ENCODE assay signal across 8 mouse cellular contexts in genomic region chr8:44980030-44980429, GRCm38 (mm10). TPM values are rescaled to one million over a fixed set of nuclear protein-coding genes. Genes with fewer than 3 reads are reported as not detected.
DNase-seq lines count a peak whose midpoint lies in the region; ATAC-seq and TF ChIP-seq lines count a peak whose summit lies in the region.

No protein-coding gene starts in this region.

- no peaks in the 10 kb centered on the region for H3K36me3 ChIP-seq in embryonic facial prominence, embryonic 11.5 days (replicated peaks; ENCODE audit: control insufficient read depth, insufficient read depth, low read depth, low read length)
- no peaks in the 10 kb centered on the region; the same call in 1 of the 2 replicates for H3K36me3 ChIP-seq in intestine, postnatal 0 days (ENCODE audit: control insufficient read depth, insufficient read depth)
- no peaks in the 10 kb centered on the region for H3K36me3 ChIP-seq in limb, embryonic 11.5 days (ENCODE audit: control insufficient read depth, insufficient read depth, low read length)
- H3K36me3 ChIP-seq in neural tube, embryonic 15.5 days, result no peaks in the 10 kb centered on the region

- TF ChIP-seq CTCF in intestine, postnatal 0 days (IDR thresholded peaks at IDR 0.05; ENCODE audit: low read depth), result no peak

- 40% methylated on average over 12 of the region's 12 CpGs for WGBS in embryonic facial prominence, embryonic 11.5 days
- 35% methylated on average over 12 of the region's 12 CpGs for WGBS in intestine, postnatal 0 days
- WGBS in limb, embryonic 11.5 days, result 60% methylated on average over 12 of the region's 12 CpGs
- WGBS in neural tube, embryonic 15.5 days, result 54% methylated on average over 12 of the region's 12 CpGs

- peak; percentile 39 for DNase-seq in R1 (ENCODE audit: low read depth, low spot score)
- peak; percentile 44 for DNase-seq in embryonic facial prominence, embryonic 11.5 days (ENCODE audit: low spot score)
- peak; percentile 60 for DNase-seq in heart, adult 8-10 months (ENCODE audit: low spot score)
- DNase-seq in limb, embryonic 11.5 days (ENCODE audit: low spot score), result no peak
- no peak for DNase-seq in c-Kit-positive CD71-positive TER-119-positive erythroid progenitor cells, embryonic 14.5 days (ENCODE audit: low spot score)
- DNase-seq in spleen, adult 12 weeks (ENCODE audit: low spot score), result no peak

- H3K9ac ChIP-seq in embryonic facial prominence, embryonic 11.5 days (replicated peaks; ENCODE audit: low read length), result no peak overlapping the region
- H3K9ac ChIP-seq in intestine, postnatal 0 days (ENCODE audit: low read depth, low read length), result no peak overlapping the region
- no peak overlapping the region for H3K9ac ChIP-seq in limb, embryonic 11.5 days (ENCODE audit: low read length)
- no peak overlapping the region for H3K9ac ChIP-seq in neural tube, embryonic 15.5 days (replicated peaks)

- no peak for ATAC-seq in embryonic facial prominence, embryonic 11.5 days (replicated peaks; ENCODE audit: insufficient number of reproducible peaks, low FRiP score, low TSS enrichment, low read depth)
- no peak; the same call in 1 of the 2 replicates for ATAC-seq in intestine, postnatal 0 days
- ATAC-seq in limb, embryonic 11.5 days (ENCODE audit: insufficient number of reproducible peaks, low FRiP score, low TSS enrichment, low read depth), result peak; percentile 57; the same call in 1 of the 2 replicates
- ATAC-seq in neural tube, embryonic 15.5 days (ENCODE audit: low FRiP score), result peak; percentile 85; the same call in 1 of the 2 replicates

- no peaks in the 10 kb centered on the region for H3K4me1 ChIP-seq in embryonic facial prominence, embryonic 11.5 days (ENCODE audit: control insufficient read depth, insufficient read depth, low read length)
- peaks cover 18% of the 10 kb centered on the region for H3K4me1 ChIP-seq in intestine, postnatal 0 days (replicated peaks; ENCODE audit: control insufficient read depth, insufficient read depth, low read length)
- H3K4me1 ChIP-seq in limb, embryonic 11.5 days (ENCODE audit: control insufficient read depth, insufficient read depth, low read length), result peaks cover 10% of the 10 kb centered on the region; the same call in 1 of the 2 replicates
- peaks cover 8% of the 10 kb centered on the region for H3K4me1 ChIP-seq in neural tube, embryonic 15.5 days

- H3K9me3 ChIP-seq in embryonic facial prominence, embryonic 11.5 days (replicated peaks; ENCODE audit: control insufficient read depth, low read length), result no peaks in the 10 kb centered on the region
- H3K9me3 ChIP-seq in intestine, postnatal 0 days (ENCODE audit: control insufficient read depth), result no peaks in the 10 kb centered on the region
- no peaks in the 10 kb centered on the region for H3K9me3 ChIP-seq in limb, embryonic 11.5 days (ENCODE audit: control insufficient read depth, low read length)
- H3K9me3 ChIP-seq in neural tube, embryonic 15.5 days (replicated peaks), result no peaks in the 10 kb centered on the region

- H3K4me2 ChIP-seq in embryonic facial prominence, embryonic 11.5 days (ENCODE audit: low read depth, low read length), result no peak overlapping the region
- peak overlapping the region; percentile 40 for H3K4me2 ChIP-seq in intestine, postnatal 0 days (replicated peaks; ENCODE audit: low read depth)
- H3K4me2 ChIP-seq in limb, embryonic 11.5 days (ENCODE audit: low read depth, severe bottlenecking), result no peak overlapping the region
- no peak overlapping the region for H3K4me2 ChIP-seq in neural tube, embryonic 15.5 days

- no peak overlapping the region for H3K4me3 ChIP-seq in embryonic facial prominence, embryonic 11.5 days (ENCODE audit: low read depth, low read length)
- H3K4me3 ChIP-seq in intestine, postnatal 0 days (ENCODE audit: low read depth, low read length), result no peak overlapping the region
- H3K4me3 ChIP-seq in limb, embryonic 11.5 days (ENCODE audit: low read depth, low read length), result no peak overlapping the region
- no peak overlapping the region for H3K4me3 ChIP-seq in neural tube, embryonic 15.5 days (replicated peaks)

- no peaks in the 10 kb centered on the region for H3K27me3 ChIP-seq in embryonic facial prominence, embryonic 11.5 days (ENCODE audit: control insufficient read depth, insufficient read depth, low read length)
- no peaks in the 10 kb centered on the region for H3K27me3 ChIP-seq in intestine, postnatal 0 days (replicated peaks; ENCODE audit: control insufficient read depth, insufficient read depth, low read length)
- no peaks in the 10 kb centered on the region for H3K27me3 ChIP-seq in limb, embryonic 11.5 days (ENCODE audit: control insufficient read depth, insufficient read depth, low read length)
- H3K27me3 ChIP-seq in neural tube, embryonic 15.5 days (replicated peaks), result no peaks in the 10 kb centered on the region

- no peak overlapping the region for H3K27ac ChIP-seq in embryonic facial prominence, embryonic 11.5 days (replicated peaks; ENCODE audit: low read depth, low read length)
- peak overlapping the region; percentile 29; the same call in 1 of the 2 replicates for H3K27ac ChIP-seq in intestine, postnatal 0 days (ENCODE audit: low read depth, low read length)
- no peak overlapping the region for H3K27ac ChIP-seq in limb, embryonic 11.5 days (replicated peaks; ENCODE audit: low read depth, low read length)
- peak overlapping the region; percentile 42; the same call in 1 of the 2 replicates for H3K27ac ChIP-seq in neural tube, embryonic 15.5 days (replicated peaks)

RNA-seq across cellular contexts. Expression of gene Fat1, which starts 44.8 kb away (rescaled TPM):
- 34.4 and 37.7 TPM in 2 replicates for polyA plus RNA-seq in embryonic facial prominence, embryonic 11.5 days (2014; fragmentation: Nextera tagmentation; extraction: Ambion mirVana)
- total RNA-seq in heart, adult 8-10 months (2022), result 10 to 100 TPM; 14.4 to 18.3 (median 16.4) TPM
- 10.4 and 10.7 TPM in 2 replicates for polyA plus RNA-seq in intestine, postnatal 0 days (2015; fragmentation: Nextera tagmentation; extraction: Ambion mirVana)
- polyA plus RNA-seq in limb, embryonic 11.5 days (2014; fragmentation: Nextera tagmentation; extraction: Ambion mirVana), result 35.6 and 37.0 TPM in 2 replicates
- 12.3 and 12.5 TPM in 2 replicates for polyA plus RNA-seq in neural tube, embryonic 15.5 days (2015; fragmentation: Nextera tagmentation; extraction: Ambion mirVana)

Comparison
In these comparisons a context has a peak if more than half of its experiments do, and no peak if none do; other contexts are left out.
1. DNase-seq: peak in R1 (single experiment), embryonic facial prominence, embryonic 11.5 days (single experiment) and heart, adult 8-10 months (single experiment); none in limb, embryonic 11.5 days (single experiment), c-Kit-positive CD71-positive TER-119-positive erythroid progenitor cells, embryonic 14.5 days (single experiment) and spleen, adult 12 weeks (single experiment).
2. ATAC-seq: peak in limb, embryonic 11.5 days (single experiment) and neural tube, embryonic 15.5 days (single experiment); none in embryonic facial prominence, embryonic 11.5 days (single experiment) and intestine, postnatal 0 days (single experiment).
3. H3K27ac ChIP-seq: peak in intestine, postnatal 0 days (single experiment) and neural tube, embryonic 15.5 days (single experiment); none in embryonic facial prominence, embryonic 11.5 days (single experiment) and limb, embryonic 11.5 days (single experiment).